Mouse (Mus musculus): Measurements from ENCODE around the gene Sox12. TPM values are rescaled to one million over a fixed set of nuclear protein-coding genes. Genes with fewer than 3 reads are reported as not detected.
"Not testable (repeated sequence)": the region's sequence is repeated elsewhere in the genome, so short reads cannot be mapped to it uniquely, and the experiment has no call there.

The Sox12 gene
- polyA plus RNA-seq, 1 experiment from 2014 or later: 20.7 TPM

GRCm38 (mm10) chr2:152359616-152360015 is 38.2 kb downstream of the Sox12 start:
- H3K4me1 ChIP-seq (replicated peaks; ENCODE audit: control insufficient read depth, insufficient read depth, low read length): no peaks in the 10 kb centered on the region
- H3K4me3 ChIP-seq (ENCODE audit: low read depth, low read length): no peak overlapping the region
- H3K27ac ChIP-seq (ENCODE audit: low read depth, low read length): no peak overlapping the region
- DNase-seq (ENCODE audit: low spot score) (no peak), ATAC-seq (ENCODE audit: low FRiP score) (no peak)
- 75% methylated on average over 5 of the region's 5 CpGs for WGBS
- no peaks in the 10 kb centered on the region for H3K9me3 ChIP-seq (ENCODE audit: control insufficient read depth, low read length)
- no peak overlapping the region for H3K4me2 ChIP-seq (replicated peaks; ENCODE audit: low read depth, low read length)
- no peak overlapping the region for H3K9ac ChIP-seq (ENCODE audit: low read depth, low read length)
- H3K27me3 ChIP-seq (ENCODE audit: control insufficient read depth, insufficient read depth, low read length): no peaks in the 10 kb centered on the region
- H3K36me3 ChIP-seq (ENCODE audit: control insufficient read depth, insufficient read depth, low read length): no peaks in the 10 kb centered on the region

DNA sequence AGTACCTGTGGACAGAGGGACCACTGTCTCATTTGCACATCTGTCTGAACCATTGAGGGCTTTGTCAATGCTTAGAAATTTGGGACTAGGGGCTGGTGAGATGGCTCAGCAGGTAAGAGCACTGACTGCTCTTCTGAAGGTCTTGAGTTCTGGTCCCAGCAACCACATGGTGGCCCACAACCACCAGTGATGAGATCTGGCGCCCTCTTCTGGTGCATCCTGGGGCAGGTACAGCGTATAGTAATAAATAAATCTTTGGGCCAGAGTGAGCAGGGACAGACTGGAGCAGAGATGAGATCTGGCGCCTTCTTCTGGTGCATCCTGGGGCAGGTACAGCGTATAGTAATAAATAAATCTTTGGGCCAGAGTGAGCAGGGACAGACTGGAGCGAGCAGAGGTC is 38.9 kb downstream of the Sox12 start:
- WGBS: 75% methylated on average over 5 of the region's 5 CpGs
- not testable (repeated sequence) for H3K27ac ChIP-seq (ENCODE audit: low read depth, low read length); H3K4me3 ChIP-seq (ENCODE audit: low read depth, low read length); H3K36me3 ChIP-seq (ENCODE audit: control insufficient read depth, insufficient read depth, low read length); H3K27me3 ChIP-seq (ENCODE audit: control insufficient read depth, insufficient read depth, low read length); H3K9ac ChIP-seq (ENCODE audit: low read depth, low read length); H3K4me1 ChIP-seq (replicated peaks; ENCODE audit: control insufficient read depth, insufficient read depth, low read length); H3K9me3 ChIP-seq (ENCODE audit: control insufficient read depth, low read length); H3K4me2 ChIP-seq (replicated peaks; ENCODE audit: low read depth, low read length); DNase-seq (ENCODE audit: low spot score); ATAC-seq (ENCODE audit: low FRiP score)

DNA sequence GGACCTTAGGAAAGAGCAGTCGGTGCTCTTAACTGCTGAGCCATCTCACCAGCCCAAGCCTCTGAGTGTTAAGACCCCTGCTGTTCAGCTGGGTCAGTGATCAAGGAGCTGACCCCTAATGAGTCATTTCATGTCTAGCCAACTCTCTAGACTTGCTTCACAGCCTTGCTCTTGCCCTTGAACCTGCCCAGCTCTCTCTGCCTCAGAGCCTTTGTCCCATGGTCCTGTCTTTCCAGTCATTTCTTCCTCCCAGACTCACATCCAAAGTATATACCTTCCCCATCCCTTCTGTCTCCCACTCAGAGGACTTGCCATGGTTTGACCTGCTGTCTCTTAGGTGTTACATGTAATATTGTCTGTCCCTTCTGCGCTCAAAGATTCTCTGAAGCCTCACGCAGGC is 40.6 kb downstream of the Sox12 start:
- DNase-seq (ENCODE audit: low spot score) (no peak), ATAC-seq (ENCODE audit: low FRiP score) (no peak)
- Histone ChIP-seq H3K27me3 (ENCODE audit: control insufficient read depth, insufficient read depth, low read length) (no peaks in the 10 kb centered on the region), H3K9ac (ENCODE audit: low read depth, low read length) (no peak overlapping the region), H3K4me1 (replicated peaks; ENCODE audit: control insufficient read depth, insufficient read depth, low read length) (no peaks in the 10 kb centered on the region), H3K9me3 (ENCODE audit: control insufficient read depth, low read length) (no peaks in the 10 kb centered on the region), H3K36me3 (ENCODE audit: control insufficient read depth, insufficient read depth, low read length) (no peaks in the 10 kb centered on the region), H3K4me3 (ENCODE audit: low read depth, low read length) (no peak overlapping the region), H3K27ac (ENCODE audit: low read depth, low read length) (no peak overlapping the region), H3K4me2 (replicated peaks; ENCODE audit: low read depth, low read length) (no peak overlapping the region)
- 89% methylated on average over 3 of the region's 3 CpGs for WGBS

GRCm38 (mm10) chr2:152349842-152350540 is 47.9 kb downstream of the Sox12 start:
- H3K4me2 ChIP-seq (replicated peaks; ENCODE audit: low read depth, low read length): no peak overlapping the region
- no peaks in the 10 kb centered on the region for H3K36me3 ChIP-seq (ENCODE audit: control insufficient read depth, insufficient read depth, low read length)
- H3K27ac ChIP-seq (ENCODE audit: low read depth, low read length): no peak overlapping the region
- WGBS: 89% methylated on average over 7 of the region's 8 CpGs
- H3K9ac ChIP-seq (ENCODE audit: low read depth, low read length): no peak overlapping the region
- DNase-seq (ENCODE audit: low spot score): no peak
- no peak overlapping the region for H3K4me3 ChIP-seq (ENCODE audit: low read depth, low read length)
- no peaks in the 10 kb centered on the region for H3K27me3 ChIP-seq (ENCODE audit: control insufficient read depth, insufficient read depth, low read length)
- no peaks in the 10 kb centered on the region for H3K4me1 ChIP-seq (replicated peaks; ENCODE audit: control insufficient read depth, insufficient read depth, low read length)
- H3K9me3 ChIP-seq (ENCODE audit: control insufficient read depth, low read length): no peaks in the 10 kb centered on the region
- no peak for ATAC-seq (ENCODE audit: low FRiP score)

GRCm38 (mm10) chr2:152349205-152349604 is 48.7 kb downstream of the Sox12 start:
- H3K27me3 ChIP-seq (ENCODE audit: control insufficient read depth, insufficient read depth, low read length): peaks cover 5% of the 10 kb centered on the region; the same call in 1 of the 2 replicates
- H3K4me3 ChIP-seq (ENCODE audit: low read depth, low read length): no peak overlapping the region
- H3K9me3 ChIP-seq (ENCODE audit: control insufficient read depth, low read length): no peaks in the 10 kb centered on the region
- DNase-seq (ENCODE audit: low spot score): no peak
- 87% methylated on average over 6 of the region's 6 CpGs for WGBS
- H3K4me2 ChIP-seq (replicated peaks; ENCODE audit: low read depth, low read length): no peak overlapping the region
- no peak overlapping the region for H3K9ac ChIP-seq (ENCODE audit: low read depth, low read length)
- peaks cover 3% of the 10 kb centered on the region; the same call in 1 of the 2 replicates for H3K4me1 ChIP-seq (replicated peaks; ENCODE audit: control insufficient read depth, insufficient read depth, low read length)
- no peak overlapping the region for H3K27ac ChIP-seq (ENCODE audit: low read depth, low read length)
- H3K36me3 ChIP-seq (ENCODE audit: control insufficient read depth, insufficient read depth, low read length): no peaks in the 10 kb centered on the region
- no peak for ATAC-seq (ENCODE audit: low FRiP score)

GRCm38 (mm10) chr2:152347722-152348121 is 50.1 kb downstream of the Sox12 start:
- no peaks in the 10 kb centered on the region for H3K36me3 ChIP-seq (ENCODE audit: control insufficient read depth, insufficient read depth, low read length)
- DNase-seq (ENCODE audit: low spot score): no peak
- H3K4me2 ChIP-seq (replicated peaks; ENCODE audit: low read depth, low read length): no peak overlapping the region
- ATAC-seq (ENCODE audit: low FRiP score): no peak
- no peak overlapping the region for H3K27ac ChIP-seq (ENCODE audit: low read depth, low read length)
- H3K9ac ChIP-seq (ENCODE audit: low read depth, low read length): no peak overlapping the region
- no peaks in the 10 kb centered on the region for H3K9me3 ChIP-seq (ENCODE audit: control insufficient read depth, low read length)
- peaks cover 7% of the 10 kb centered on the region; the same call in 1 of the 2 replicates for H3K27me3 ChIP-seq (ENCODE audit: control insufficient read depth, insufficient read depth, low read length)
- H3K4me3 ChIP-seq (ENCODE audit: low read depth, low read length): no peak overlapping the region
- peaks cover 4% of the 10 kb centered on the region; the same call in 1 of the 2 replicates for H3K4me1 ChIP-seq (replicated peaks; ENCODE audit: control insufficient read depth, insufficient read depth, low read length)
- 80% methylated on average over 2 of the region's 2 CpGs for WGBS

DNA sequence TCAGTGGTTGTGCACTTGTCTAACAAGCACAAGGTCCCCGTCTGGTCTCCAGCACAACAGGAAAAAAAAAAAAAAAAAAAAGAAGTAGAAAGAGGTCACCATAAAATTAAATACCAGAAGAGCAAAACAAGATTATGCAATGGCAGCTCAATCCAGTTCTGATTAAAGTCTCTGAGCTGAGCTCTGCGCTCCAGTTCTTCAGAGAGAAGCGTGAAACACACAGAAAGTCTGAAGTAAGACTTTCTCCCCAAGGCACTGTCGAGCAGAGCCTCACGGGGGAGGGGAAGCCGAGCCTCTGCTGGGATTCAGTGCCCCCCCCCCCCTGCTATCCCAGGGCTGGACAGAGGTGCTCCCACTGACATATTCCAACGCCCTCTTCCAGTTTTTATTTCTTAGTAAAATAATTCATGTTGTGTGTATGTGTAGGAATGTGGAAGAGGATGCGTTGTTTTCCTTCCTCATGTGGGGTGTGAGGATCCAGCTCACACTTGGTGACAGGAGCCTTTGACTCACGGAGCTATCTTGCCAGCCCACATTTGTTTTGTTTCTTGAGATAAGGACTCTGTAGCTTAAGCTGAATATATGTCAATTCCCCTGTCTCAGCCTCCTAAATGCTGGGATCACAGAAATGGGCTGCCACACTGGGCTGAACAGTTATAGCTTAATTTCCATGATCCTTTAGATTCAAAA is 50.9 kb downstream of the Sox12 start:
- no peaks in the 10 kb centered on the region for H3K9me3 ChIP-seq (ENCODE audit: control insufficient read depth, low read length)
- H3K27me3 ChIP-seq (ENCODE audit: control insufficient read depth, insufficient read depth, low read length): peaks cover 7% of the 10 kb centered on the region; the same call in 1 of the 2 replicates
- WGBS: 46% methylated on average over 9 of the region's 9 CpGs
- no peaks in the 10 kb centered on the region for H3K36me3 ChIP-seq (ENCODE audit: control insufficient read depth, insufficient read depth, low read length)
- DNase-seq (ENCODE audit: low spot score): no peak
- no peak overlapping the region for H3K4me2 ChIP-seq (replicated peaks; ENCODE audit: low read depth, low read length)
- ATAC-seq (ENCODE audit: low FRiP score): no peak
- no peak overlapping the region for H3K4me3 ChIP-seq (ENCODE audit: low read depth, low read length)
- no peak overlapping the region for H3K27ac ChIP-seq (ENCODE audit: low read depth, low read length)
- H3K9ac ChIP-seq (ENCODE audit: low read depth, low read length): no peak overlapping the region
- H3K4me1 ChIP-seq (replicated peaks; ENCODE audit: control insufficient read depth, insufficient read depth, low read length): peaks cover 4% of the 10 kb centered on the region; the same call in 1 of the 2 replicates

DNA sequence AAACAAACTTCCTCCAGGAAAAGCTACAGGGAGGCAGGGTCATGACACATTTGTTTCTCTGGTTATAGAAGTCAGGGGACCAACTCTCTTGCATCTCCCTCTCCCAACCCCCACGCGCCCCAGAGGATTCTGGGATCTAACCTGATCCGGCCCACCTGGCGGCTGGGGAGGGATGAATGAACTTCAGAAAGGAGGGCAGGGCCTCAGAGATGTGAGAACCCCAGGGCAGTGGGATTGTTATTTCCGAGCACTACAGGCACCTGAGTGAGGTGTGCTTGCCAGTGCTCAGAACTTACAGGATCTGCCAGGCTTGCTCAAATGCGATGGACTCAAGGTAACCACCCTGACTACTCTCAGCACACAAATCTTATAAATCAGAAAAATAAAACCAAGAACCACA is 52.5 kb downstream of the Sox12 start:
- ATAC-seq (ENCODE audit: low FRiP score): no peak
- Histone ChIP-seq H3K4me2 (replicated peaks; ENCODE audit: low read depth, low read length) (no peak overlapping the region), H3K36me3 (ENCODE audit: control insufficient read depth, insufficient read depth, low read length) (no peaks in the 10 kb centered on the region), H3K27me3 (ENCODE audit: control insufficient read depth, insufficient read depth, low read length) (peaks cover 7% of the 10 kb centered on the region; the same call in 1 of the 2 replicates), H3K4me3 (ENCODE audit: low read depth, low read length) (no peak overlapping the region), H3K27ac (ENCODE audit: low read depth, low read length) (no peak overlapping the region), H3K9me3 (ENCODE audit: control insufficient read depth, low read length) (no peaks in the 10 kb centered on the region), H3K9ac (ENCODE audit: low read depth, low read length) (no peak overlapping the region), H3K4me1 (replicated peaks; ENCODE audit: control insufficient read depth, insufficient read depth, low read length) (peaks cover 4% of the 10 kb centered on the region; the same call in 1 of the 2 replicates)
- 67% methylated on average over 6 of the region's 6 CpGs for WGBS
- no peak for DNase-seq (ENCODE audit: low spot score)

DNA sequence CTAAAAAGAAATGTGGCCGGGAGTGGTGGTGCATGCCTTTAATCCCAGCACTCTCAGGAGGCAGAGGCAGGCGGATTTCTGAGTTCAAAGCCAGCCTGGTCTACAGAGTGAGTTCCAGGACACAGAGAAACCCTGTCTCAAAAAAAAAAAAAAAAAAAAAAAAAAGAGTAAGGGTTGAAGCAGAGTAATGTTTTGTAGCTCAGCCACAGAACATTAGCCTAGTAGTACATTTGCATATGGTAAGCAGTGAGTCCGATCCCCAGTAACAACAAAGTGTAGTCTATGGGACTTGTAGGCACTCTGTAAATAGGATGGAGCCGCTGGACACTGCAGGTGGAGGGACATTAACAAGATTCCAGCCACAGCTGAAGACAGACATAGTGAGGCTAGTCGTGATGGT is 53.0 kb downstream of the Sox12 start:
- WGBS: 61% methylated on average over 5 of the region's 5 CpGs
- Histone ChIP-seq H3K4me3 (ENCODE audit: low read depth, low read length) (no peak overlapping the region), H3K27ac (ENCODE audit: low read depth, low read length) (no peak overlapping the region), H3K36me3 (ENCODE audit: control insufficient read depth, insufficient read depth, low read length) (no peaks in the 10 kb centered on the region), H3K4me2 (replicated peaks; ENCODE audit: low read depth, low read length) (no peak overlapping the region), H3K9me3 (ENCODE audit: control insufficient read depth, low read length) (no peaks in the 10 kb centered on the region), H3K27me3 (ENCODE audit: control insufficient read depth, insufficient read depth, low read length) (peaks cover 7% of the 10 kb centered on the region; the same call in 1 of the 2 replicates), H3K4me1 (replicated peaks; ENCODE audit: control insufficient read depth, insufficient read depth, low read length) (peaks cover 4% of the 10 kb centered on the region; the same call in 1 of the 2 replicates), H3K9ac (ENCODE audit: low read depth, low read length) (no peak overlapping the region)
- ATAC-seq (ENCODE audit: low FRiP score): no peak
- no peak for DNase-seq (ENCODE audit: low spot score)
